Mouse (Mus musculus): ENCODE results near the gene Map3k14.
"Not testable (repeated sequence)": the region's sequence is repeated elsewhere in the genome, so short reads cannot be mapped to it uniquely, and the experiment has no call there.

Map3k14 gene

GRCm38 (mm10) chr11:103246731-103247290 is 20.5 kb downstream of the Map3k14 start:
- DNase-seq (ENCODE audit: low spot score) = no peak

DNA sequence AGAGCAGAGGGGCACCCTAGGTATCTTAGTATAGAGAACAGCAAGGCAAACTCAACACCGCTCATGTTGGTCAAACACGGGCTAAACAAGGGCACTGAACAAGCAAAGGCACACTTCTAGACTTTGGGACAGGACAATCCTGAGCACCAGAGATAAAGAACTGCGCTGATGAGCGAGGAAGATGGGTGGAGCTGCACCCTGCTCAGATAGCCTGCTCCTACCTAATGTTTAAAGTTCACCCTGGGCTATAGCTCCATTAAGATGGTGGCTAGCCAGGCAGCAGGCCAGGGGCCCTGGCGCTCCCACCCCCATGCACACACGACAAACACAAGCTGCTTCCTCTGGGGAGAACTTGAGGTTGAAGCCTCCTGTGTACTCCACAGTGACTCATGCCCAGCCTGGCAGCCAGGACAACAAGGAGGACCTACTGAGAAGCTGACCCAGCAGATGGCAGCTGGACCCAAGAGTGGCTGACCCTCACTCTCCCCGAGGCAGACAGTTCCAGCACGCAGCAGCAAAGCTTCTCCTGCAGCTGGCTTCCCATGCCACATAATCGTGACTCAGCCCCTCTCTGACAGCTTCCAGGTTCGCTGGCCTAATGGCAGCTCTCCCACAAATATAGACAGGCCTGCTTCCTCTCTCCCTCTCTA is 21.1 kb downstream of the Map3k14 start:
- DNase-seq (ENCODE audit: low spot score) = no peak

- no peak for DNase-seq (ENCODE audit: low spot score)
These were observed 22.4 kb downstream of the Map3k14 start for GRCm38 (mm10) chr11:103244856-103245255.

DNA sequence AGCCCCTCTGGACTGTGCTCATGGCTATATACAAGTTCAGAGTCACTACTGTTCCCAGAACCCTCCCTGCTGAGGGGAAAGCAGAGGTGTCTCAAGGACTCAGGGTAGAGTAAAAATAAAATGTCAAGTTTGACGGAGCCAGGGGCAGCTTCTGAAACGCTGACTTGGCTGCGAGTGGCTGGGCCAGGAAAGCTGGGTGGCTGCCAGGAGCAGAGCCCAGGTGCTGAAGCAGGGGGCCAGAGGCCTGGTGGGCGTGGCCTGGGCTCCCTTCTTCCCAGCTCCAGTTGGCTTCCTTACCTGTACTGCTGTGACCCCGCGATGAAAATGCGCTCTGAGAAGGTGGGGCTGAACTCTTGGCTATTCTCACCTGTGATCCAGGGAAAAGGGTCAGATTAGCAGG is 26.5 kb downstream of the Map3k14 start:
- DNase-seq (ENCODE audit: low spot score) = no peak

DNA sequence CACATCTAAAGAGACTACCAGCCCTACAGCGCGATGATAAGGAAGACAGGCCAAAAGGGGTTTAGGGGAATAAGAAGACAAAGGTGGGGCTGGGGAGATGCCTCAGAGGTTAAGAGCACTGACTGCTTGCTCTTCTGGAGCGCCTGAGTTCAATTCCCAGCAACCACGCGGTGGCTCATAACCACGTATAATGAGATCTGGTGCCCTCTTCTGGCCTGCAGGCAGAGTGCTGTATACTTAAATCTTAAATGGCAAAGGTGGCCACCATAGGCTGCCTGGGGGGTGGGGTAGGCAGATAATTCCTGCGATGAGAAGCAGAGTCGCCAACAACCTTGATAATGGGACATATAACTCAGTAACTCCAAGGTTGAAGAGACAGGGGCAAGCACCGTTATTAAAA is 29.5 kb downstream of the Map3k14 start:
- DNase-seq (ENCODE audit: low spot score) = no peak

- DNase-seq (ENCODE audit: low spot score) = no peak
These were observed 30.4 kb downstream of the Map3k14 start for GRCm38 (mm10) chr11:103236903-103237302.

DNA sequence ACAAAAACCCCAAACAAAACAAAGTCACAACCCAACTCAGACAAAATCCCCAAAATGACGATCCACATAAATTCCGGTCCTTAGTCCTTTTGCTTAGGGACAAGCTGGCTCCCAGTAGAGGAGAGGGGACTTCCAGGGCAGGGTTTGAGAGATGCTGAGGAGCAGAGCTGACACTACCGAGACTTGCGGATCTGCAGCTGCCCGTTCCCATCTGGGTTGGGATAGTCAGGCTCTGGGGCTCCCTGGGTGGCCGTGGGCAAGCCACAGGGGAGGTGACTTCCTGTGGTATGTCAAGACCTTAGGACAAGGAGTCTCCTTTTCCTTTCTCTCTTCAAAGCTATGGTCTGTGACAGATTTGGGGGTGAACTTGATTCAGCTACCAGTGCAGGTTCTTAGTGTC is 30.8 kb downstream of the Map3k14 start:
- no peak for DNase-seq (ENCODE audit: low spot score)

DNA sequence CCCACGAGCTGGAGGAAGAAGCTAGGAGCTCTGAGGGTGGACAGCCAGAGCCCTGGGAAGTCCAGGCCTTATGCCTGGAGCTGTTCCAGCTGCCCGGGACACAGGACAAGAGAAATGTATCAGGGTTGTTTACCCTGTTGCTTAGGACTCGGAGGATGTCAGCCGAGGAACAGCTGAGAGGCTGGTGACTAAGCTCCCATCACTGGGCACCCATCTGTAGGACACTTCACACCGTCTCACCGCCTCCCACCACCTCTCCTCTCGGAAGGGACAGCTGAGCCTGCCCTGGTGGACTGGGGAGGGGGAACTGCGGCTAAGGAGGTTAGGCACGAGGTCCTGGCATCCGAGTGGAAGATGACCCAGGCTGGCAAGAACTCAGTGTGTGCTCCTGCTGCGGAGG is 31.6 kb downstream of the Map3k14 start:
- no peak for DNase-seq (ENCODE audit: low spot score)

DNA sequence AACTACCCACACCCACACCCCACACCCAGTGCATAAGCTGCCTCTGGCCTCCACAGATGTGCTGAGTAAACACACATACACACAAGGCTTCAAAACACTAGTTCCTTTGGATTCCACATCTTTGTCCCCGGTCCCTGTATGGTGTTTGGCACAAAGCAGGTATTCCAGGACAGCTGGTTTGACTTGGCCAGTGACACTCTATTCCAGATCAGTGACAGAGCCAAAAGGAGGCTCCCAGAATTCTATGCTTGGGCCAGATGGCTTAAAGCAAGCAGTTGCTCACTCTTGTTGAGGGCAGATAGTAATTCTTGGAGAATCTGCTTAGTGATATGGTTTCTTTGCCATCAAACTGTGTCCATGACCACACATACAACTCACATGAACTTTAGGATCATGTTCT is 32.8 kb downstream of the Map3k14 start:
- DNase-seq (ENCODE audit: low spot score) = no peak

GRCm38 (mm10) chr11:103232966-103233365 is 34.3 kb downstream of the Map3k14 start:
- DNase-seq (ENCODE audit: low spot score) = peak; percentile 43

DNA sequence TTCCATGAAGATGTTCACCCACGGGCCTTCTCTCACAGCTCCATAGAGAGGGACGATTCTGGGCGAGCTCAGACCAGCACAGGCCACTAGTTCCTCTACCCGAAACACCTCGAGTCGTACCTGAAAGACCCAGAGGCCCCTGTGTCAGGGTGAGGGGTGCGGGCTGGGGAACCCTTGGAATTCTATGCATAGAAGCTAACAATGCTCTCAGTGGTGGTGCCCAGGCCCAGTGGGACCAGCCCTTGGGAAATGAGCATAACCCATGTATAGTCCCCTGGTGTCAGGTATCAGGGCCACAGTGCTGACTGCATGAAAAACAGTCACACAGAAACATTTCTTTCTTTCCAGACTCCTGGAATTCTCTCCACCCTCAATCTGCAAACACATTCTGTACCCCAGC is 35.9 kb downstream of the Map3k14 start:
- no peak for DNase-seq (ENCODE audit: low spot score)

- no peak for DNase-seq (ENCODE audit: low spot score)
These were observed 36.6 kb downstream of the Map3k14 start for GRCm38 (mm10) chr11:103230626-103231025.

DNA sequence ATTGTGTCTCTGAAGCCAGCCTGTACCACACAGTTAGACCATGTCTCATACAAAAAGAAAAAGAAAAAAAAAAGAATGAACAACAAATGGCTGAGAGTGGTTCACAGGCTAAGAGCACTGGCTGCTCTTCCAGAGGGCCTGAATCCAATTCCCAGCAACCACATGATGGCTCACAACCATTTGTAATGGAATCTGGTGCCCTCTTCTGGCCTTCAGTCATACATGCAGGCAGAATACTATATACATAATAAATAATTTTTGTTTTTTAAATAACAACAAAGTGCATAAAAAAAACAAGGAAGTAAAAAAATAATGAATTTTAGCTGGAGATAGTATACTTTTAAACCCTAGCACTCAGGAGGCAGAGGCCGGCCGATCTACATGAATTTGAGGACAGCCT is 37.7 kb downstream of the Map3k14 start:
- no peak for DNase-seq (ENCODE audit: low spot score)

DNA sequence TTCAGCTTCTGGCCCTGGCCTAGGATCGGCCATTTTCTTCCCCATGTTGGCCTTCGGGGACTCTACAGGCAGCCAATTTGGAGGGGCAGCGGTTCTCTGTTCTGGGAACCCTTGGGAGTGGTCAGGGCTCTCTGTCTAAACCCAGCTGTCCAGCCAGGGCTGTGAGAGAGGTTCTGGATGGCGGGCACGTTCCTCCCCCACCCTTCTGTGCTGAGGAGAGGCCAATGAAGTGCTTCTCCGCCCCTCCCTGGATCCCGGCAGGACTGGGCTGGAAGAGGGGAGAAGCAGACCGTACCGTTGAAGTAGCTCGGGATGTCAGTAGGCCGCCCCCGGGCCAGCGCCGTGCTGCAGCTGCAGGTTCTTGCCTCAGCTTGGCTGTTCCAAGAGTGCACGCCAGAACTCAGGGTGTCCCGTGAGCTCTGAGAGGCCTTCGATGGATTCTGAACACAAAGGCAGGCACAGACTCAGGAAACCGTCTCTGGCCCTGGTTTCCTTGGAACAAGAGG is 43.3 kb downstream of the Map3k14 start:
- no peak for DNase-seq (ENCODE audit: low spot score)

DNA sequence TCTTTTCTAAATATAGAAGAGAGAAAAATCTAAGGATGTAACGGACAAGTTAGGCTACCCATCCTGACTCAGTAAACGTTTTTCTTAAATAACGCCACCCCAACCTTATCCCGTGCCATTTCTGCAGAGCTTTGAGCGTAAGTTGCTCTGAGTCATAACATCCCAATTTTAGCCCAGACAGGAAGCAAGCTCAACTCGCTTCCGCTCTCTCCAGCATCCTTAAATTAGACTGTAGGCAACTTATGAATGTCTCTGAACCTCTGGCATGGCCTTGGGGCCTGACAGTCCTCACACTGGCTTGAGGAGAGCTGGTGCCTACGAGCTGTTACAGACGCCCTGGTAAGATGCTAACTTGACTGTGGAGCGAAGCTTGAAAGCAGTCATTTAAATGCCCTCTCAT is 43.8 kb downstream of the Map3k14 start:
- DNase-seq (ENCODE audit: low spot score) = no peak

DNA sequence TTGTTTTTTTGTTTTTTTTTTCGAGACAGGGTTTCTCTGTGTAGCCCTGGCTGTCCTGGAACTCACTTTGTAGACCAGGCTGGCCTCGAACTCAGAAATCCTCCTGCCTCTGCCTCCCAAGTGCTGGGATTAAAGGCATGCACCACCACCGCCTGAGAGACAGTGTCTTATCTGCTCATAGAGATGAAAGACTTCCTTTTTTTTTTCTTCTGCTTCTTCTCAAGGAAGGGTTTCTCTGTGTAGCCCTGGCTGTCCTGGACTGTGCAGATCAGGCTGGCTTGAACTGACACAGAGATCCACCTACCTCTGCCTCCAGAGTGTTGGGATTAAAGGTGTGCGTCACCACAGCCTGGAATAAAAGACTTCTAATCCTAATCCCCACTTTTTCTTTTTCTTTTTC is 44.6 kb downstream of the Map3k14 start:
- DNase-seq (ENCODE audit: low spot score) = not testable (repeated sequence)

GRCm38 (mm10) chr11:103221437-103221836 is 45.8 kb downstream of the Map3k14 start:
- DNase-seq (ENCODE audit: low spot score) = no peak

DNA sequence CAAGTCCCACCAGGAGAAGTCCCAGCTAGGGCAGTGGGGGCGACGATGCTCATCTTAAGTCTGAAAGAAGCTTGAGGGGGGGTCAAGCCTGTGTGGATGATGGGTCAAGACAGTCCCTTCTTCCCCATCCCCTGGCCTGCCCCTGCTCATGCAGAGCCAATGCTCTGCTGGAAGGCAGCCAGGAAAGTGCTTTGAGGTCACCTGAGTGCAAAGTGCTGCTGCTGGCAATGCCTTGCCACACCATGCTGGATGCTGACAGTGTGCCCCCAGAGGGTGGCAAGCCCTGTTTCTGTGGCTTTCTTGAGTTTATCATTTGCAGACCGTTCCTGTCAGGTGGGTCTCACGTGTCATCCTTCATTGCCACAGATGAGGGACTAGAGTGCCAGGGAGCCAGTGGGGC is 47.3 kb downstream of the Map3k14 start:
- DNase-seq (ENCODE audit: low spot score) = no peak

- DNase-seq (ENCODE audit: low spot score) = no peak
These were observed 48.0 kb downstream of the Map3k14 start for GRCm38 (mm10) chr11:103219259-103219658.

- DNase-seq (ENCODE audit: low spot score) = no peak
These were observed 48.8 kb downstream of the Map3k14 start for GRCm38 (mm10) chr11:103218517-103218901.

DNA sequence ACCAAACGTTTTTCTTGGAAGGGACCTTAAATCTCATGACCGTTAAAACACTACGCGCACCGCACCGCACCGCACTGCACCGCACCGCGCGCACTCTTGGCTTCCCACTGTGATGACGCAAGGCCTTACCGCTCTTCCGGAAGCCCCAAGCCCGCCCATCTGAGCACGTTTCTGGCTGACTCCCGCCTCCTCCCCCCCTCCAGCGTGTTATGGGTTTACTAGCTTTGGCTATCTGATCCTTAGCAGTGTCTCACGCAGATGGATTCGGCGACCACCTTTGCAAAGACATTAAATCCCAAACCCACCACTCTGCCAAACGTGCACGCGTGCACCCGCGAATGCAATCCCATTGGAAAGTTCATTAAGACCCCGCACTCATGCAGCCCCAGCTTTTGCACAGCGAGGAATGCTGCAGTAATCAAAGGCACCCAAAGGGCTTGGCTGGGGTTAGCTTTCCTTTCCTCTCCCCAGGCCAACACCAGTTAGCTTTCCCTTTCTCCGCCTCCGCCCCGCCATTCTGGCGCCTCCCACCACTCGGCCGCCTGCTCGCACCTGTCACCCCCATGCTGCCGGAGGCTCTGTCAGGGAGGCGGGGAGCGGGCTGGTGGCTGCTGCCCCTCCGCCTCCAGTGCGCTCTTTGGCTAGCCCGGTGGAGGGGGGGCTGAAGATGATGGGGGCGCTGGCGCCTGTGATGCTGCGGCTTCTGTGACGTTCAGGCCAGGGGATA is 49.3 kb downstream of the Map3k14 start, which contains the start of gene Spata32:
Gene Spata32, minus strand, starts transcription at position 643 of the 727 bp plus-strand sequence.
- peak; percentile 17 for DNase-seq (ENCODE audit: low spot score)

DNA sequence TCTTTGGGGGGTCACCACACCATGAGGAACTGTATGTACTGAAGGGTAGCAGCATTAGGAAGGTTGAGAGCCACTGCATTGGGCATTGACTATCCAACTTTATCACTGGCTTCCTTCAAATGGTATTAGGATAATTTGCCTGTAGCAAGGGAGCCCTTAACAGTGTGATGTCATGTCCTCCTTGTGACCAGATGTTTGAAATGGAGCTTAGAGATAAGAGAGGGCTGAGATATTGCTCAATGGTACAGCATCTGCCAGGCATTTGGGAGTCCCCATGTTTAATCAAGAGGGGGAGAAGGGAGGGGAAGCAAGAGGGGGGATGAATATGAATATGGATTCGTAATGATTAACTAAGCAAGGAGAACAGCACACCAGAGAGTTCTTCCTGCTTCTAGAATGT is 51.9 kb downstream of the Map3k14 start:
- DNase-seq (ENCODE audit: low spot score) = no peak

DNA sequence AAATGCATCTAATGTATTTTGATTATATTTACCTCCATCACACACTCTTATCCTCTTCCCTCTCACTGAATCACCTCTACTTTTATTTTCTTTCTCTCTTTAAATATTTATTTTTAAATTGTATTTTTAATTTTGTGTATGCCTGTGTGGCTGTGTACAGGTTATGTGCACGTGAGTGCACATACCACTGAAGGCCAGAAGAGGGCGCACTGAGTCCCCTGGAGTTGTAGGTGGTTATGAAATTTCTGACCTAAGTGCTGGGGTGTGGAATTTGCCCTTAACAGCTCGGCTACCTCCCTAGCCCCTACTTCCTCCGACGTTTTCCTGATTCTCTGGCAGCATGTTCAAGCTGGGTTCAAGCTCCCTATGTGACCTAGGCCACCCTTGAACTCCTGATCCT is 53.6 kb downstream of the Map3k14 start:
- no peak for DNase-seq (ENCODE audit: low spot score)
